ENCODE assay signal across 18 mouse cellular contexts in the genomic region with DNA sequence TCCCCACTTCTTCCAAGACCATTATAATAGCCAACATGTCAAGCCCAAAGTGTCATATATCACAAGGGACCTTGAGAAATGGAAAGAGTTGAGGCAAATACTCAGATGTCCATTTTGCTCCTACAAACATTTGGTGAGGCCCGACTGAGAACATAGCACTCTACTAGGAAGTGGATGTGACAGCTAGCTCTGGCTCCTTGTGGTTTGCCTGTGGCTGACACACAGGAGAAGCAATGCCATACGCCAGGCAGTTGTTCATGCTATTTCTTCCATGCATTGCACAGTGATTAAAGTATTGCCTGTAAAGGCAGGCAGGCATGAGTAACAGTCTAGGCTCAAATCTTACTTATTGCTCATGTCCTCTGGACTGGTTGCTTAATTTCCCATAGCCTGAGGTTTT.
DNase-seq lines count a peak whose midpoint lies in the region; ATAC-seq lines count a peak whose summit lies in the region.
"Had no signal": no experiment of that assay in that cellular context is flagged by ENCODE, and none has a peak within 500 bp of the region (broad histone marks: within the 10 kb centered on the region; RNA-seq: fewer than 3 reads in every experiment).

No protein-coding gene starts in this region.

- ATAC-seq in cerebellum, adult (ENCODE audit: insufficient number of reproducible peaks, low FRiP score, low TSS enrichment): 0 out of 2 replicates have a peak, but pooled peaks have one; percentile 3
- peak; percentile 27 to 58; a peak in 1 of 4 replicates for ATAC-seq in hematopoietic stem cell, adult 5-6 weeks (replicated peaks in 1 of 2; ENCODE audit: insufficient read depth in 1 of 2, low FRiP score in 2 of 2, low TSS enrichment in 1 of 2, low read depth in 1 of 2, poor library complexity in 2 of 2, severe bottlenecking in 2 of 2)
- ATAC-seq: forebrain, embryonic 15.5 days; forebrain, postnatal 0 days had no signal

- DNase-seq in cerebellum, adult 11 months: no peak
- DNase-seq in 416B (ENCODE audit: low read depth): peak; percentile 53
- DNase-seq in forelimb bud, embryonic 11.5 days (ENCODE audit: low read depth, low spot score): peak; percentile 28
- no peak for DNase-seq in layer of hippocampus, adult 9-11 months
- DNase-seq in left cerebral cortex, adult 8-10 months (ENCODE audit: low spot score in 2 of 2): no peak
- DNase-seq in kidney, adult 8-10 months: no peak
- DNase-seq: adrenal gland, adult 2 months; adrenal gland, postnatal 10 days; adrenal gland, postnatal 25 days; cerebellum, adult 18-20 months; cerebellum, adult 8-10 months; cerebellum, adult 9-11 months; cerebellum, postnatal 14 days; cerebellum, postnatal 36 days; forebrain, postnatal 0 days had no signal

Comparison
In these comparisons a context has a peak if more than half of its experiments do, and no peak if none do; other contexts are left out.
1. DNase-seq: peak in 416B (single experiment) and forelimb bud, embryonic 11.5 days (single experiment); none in cerebellum, adult 11 months (single experiment), layer of hippocampus, adult 9-11 months (single experiment), left cerebral cortex, adult 8-10 months (0 of 2) and kidney, adult 8-10 months (0 of 2).